Mouse (Mus musculus): Measurements from ENCODE around the gene Xrn1. TPM values are rescaled to one million over a fixed set of nuclear protein-coding genes. Genes with fewer than 3 reads are reported as not detected.
"Not testable (repeated sequence)": the region's sequence is repeated elsewhere in the genome, so short reads cannot be mapped to it uniquely, and the experiment has no call there.

Gene Xrn1
- 12.4 and 20.1 TPM in 2 replicates for polyA plus RNA-seq (2015; fragmentation: Nextera tagmentation; extraction: Ambion mirVana)

DNA sequence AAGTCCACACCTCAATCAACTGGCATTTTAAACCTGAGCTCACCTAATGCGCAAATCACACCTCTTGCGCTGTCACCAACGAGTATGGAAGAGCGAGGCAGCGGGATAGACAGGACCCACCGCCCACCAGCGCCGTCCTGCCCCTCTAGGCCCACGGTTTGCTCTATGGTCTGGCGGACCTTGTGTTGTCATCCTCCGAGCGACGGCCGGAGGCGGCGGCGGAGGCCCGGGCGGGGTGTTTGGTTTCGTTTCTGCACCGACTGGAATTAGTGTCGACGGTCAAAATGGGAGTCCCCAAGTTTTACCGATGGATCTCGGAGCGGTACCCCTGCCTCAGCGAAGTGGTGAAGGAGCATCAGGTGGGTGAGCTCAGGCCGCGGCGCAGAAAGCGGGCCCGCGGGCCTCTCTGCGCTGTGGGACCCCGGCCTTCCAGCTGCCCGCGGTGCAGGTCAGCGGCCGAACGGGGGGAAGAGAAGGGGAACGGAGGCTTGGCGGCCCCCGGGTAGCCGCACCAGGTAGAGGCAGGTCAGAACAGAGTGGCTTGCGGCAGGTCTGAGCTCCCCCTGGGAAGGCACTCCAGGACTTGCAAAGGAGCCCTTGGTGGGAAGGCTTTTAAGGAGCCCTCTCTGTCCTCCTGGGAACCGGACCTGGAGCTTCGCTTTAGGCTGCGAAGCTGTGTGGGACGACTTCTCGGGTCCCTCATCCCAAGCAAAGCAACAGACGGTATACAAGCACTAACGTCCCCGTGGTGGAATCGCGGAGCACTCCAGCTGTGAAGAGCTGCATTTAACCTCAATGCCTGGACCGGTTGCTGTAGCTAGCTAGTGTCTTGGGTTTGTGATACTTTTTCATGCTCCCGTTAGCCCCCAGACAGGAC is at the start of gene Xrn1:
Xrn1 (plus strand) TSS at position 176 of the 877 bp plus-strand sequence.
- peak within 1 kb of the TSS; percentile 87 for H3K4me3 ChIP-seq
- no peaks in the 10 kb centered on the region for H3K27me3 ChIP-seq
- H3K27ac ChIP-seq (replicated peaks), result peak within 1 kb of the TSS; percentile 89
- H3K9ac ChIP-seq, result peak within 1 kb of the TSS; percentile 91
- peak within 1 kb of the TSS; percentile 80 for H3K4me2 ChIP-seq
- no peaks in the 10 kb centered on the region for H3K9me3 ChIP-seq
- peaks cover 9% of the 10 kb centered on the region; the same call in 1 of the 2 replicates for H3K36me3 ChIP-seq
- WGBS, result under 1% methylated on average over 56 of the region's 57 CpGs
- peak; percentile 99 for ATAC-seq (ENCODE audit: low read depth)
- H3K4me1 ChIP-seq (replicated peaks), result peaks cover 11% of the 10 kb centered on the region

DNA sequence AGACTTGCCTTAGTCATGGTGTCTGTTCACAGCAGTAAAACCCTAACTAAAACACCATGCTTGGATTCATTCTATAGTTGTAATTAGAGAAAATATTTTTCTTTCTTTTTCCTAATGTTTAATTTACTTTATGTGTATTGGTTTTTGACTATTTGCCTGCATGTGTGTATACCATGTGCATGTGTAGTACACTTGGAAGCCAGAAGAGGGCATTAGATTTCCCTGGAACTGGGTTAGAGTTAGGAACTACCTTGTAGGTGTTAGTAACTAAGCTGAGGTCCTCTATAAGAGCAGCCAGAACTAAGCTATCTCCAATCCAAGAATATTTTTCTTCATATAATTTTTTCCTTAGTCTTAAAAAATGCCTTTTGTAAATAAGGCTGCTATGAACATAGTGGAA is 21.7 kb upstream of the Xrn1 start:
- ATAC-seq (ENCODE audit: low read depth), result no peak

DNA sequence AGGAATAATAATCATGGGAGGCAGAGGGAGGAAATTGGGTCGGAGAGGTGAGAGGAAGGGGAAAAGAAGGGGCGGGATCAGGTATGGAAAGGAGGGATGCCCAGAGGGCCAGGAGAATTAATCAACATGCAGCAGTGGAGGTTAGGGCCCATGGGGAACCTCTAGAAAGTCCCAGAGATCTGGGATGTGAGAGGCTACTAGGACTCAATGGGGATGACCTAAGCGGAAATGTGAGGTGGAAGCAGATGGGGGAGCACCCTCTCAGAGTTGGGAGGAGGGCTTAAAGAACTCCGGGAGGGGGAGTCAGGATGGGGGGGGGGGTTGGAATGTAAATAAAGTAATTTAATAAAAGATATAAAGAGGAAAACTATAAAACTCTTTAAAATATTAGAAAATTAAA is 902 bp upstream of the Xrn1 start:
- H3K27ac ChIP-seq (replicated peaks), result no peak overlapping the region
- H3K36me3 ChIP-seq, result peaks cover 6% of the 10 kb centered on the region
- no peak overlapping the region for H3K9ac ChIP-seq
- no peaks in the 10 kb centered on the region for H3K9me3 ChIP-seq
- H3K4me3 ChIP-seq, result no peak overlapping the region
- peak overlapping the region; percentile 80 for H3K4me2 ChIP-seq
- WGBS, result 78% methylated on average over 4 of the region's 4 CpGs
- H3K27me3 ChIP-seq, result no peaks in the 10 kb centered on the region
- peaks cover 11% of the 10 kb centered on the region for H3K4me1 ChIP-seq (replicated peaks)
- ATAC-seq (ENCODE audit: low read depth), result no peak

More for the DNA sequence above, 21.7 kb upstream of the Xrn1 start:
- Histone ChIP-seq H3K9ac (no peak overlapping the region), H3K9me3 (no peaks in the 10 kb centered on the region), H3K4me3 (no peak overlapping the region), H3K4me2 (no peak overlapping the region), H3K36me3 (peaks cover 30% of the 10 kb centered on the region), H3K27me3 (no peaks in the 10 kb centered on the region), H3K4me1 (replicated peaks) (no peaks in the 10 kb centered on the region), H3K27ac (replicated peaks) (no peak overlapping the region)

DNA sequence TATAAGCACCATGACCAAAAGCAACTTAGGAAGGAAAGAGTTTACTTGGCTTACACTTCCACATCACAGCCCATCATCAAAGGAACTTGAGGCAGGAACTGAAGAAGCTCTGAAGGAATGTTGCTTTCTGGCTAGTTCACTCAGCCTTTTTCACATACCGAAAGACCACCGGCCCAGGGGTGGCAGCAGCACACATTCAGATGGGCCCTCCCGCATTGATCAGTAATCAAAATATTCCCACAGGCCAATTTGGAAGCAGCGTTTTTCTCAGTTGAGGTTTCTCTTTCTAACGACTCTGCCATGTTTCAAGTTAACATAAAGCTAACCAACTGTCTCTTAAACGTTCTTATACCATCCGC is 355 bp upstream of the Xrn1 start:
- peak overlapping the region; percentile 80 for H3K4me2 ChIP-seq
- H3K9me3 ChIP-seq, result no peaks in the 10 kb centered on the region
- peak overlapping the region; percentile 89 for H3K27ac ChIP-seq (replicated peaks)
- H3K4me1 ChIP-seq (replicated peaks), result peaks cover 11% of the 10 kb centered on the region
- H3K4me3 ChIP-seq, result peak overlapping the region; percentile 87
- H3K27me3 ChIP-seq, result no peaks in the 10 kb centered on the region
- peak; percentile 91 for ATAC-seq (ENCODE audit: low read depth)
- H3K36me3 ChIP-seq, result peaks cover 5% of the 10 kb centered on the region; the same call in 1 of the 2 replicates
- 0% methylated on average over 7 of the region's 7 CpGs for WGBS
- H3K9ac ChIP-seq, result peak overlapping the region; percentile 91

- no peaks in the 10 kb centered on the region for H3K27me3 ChIP-seq
- H3K4me3 ChIP-seq, result no peak overlapping the region
- H3K9me3 ChIP-seq, result no peaks in the 10 kb centered on the region
- H3K9ac ChIP-seq, result no peak overlapping the region
- 95% methylated on average over 2 of the region's 2 CpGs for WGBS
- H3K4me1 ChIP-seq (replicated peaks), result peaks cover 11% of the 10 kb centered on the region
- H3K27ac ChIP-seq (replicated peaks), result no peak overlapping the region
- no peak for ATAC-seq (ENCODE audit: low read depth)
- no peak overlapping the region for H3K4me2 ChIP-seq
- H3K36me3 ChIP-seq, result peaks cover 7% of the 10 kb centered on the region; the same call in 1 of the 2 replicates
These were observed 3.1 kb downstream of the Xrn1 start for GRCm38 (mm10) chr9:95957611-95958010.

DNA sequence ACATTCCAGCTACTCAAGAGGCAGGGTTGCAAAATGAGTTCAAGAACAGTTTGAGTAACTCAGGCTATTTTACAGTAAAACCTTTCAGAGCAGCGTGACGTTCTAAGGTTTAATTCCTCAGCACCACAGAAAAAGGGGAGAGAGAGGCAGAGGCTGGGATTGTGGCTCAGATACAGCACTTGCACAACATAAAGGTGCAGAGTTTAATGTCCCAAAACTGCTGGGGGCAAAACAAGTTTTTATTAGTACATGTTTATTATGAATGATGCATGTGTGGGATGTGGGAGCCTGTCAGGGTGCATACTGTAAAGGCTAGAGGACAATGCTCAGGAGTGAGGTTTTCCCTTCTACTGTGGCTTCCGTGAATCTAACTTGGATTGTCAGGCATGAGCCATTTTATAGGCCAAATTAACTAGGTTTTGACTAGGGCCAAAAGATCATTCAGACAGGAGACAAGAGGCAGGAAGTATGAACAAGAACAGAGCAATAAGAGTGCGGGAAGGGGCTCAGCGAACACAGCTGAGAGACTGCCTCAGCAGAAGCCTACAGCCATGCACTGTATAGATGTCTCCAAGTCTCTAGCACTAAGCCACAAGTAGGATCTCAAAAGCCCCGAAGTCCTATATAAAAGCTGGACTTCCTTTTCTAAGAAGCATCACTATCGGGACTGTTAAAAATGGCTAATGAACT is 3.6 kb downstream of the Xrn1 start:
- H3K4me3 ChIP-seq, result no peak overlapping the region
- peaks cover 11% of the 10 kb centered on the region for H3K4me1 ChIP-seq (replicated peaks)
- no peaks in the 10 kb centered on the region for H3K27me3 ChIP-seq
- H3K9ac ChIP-seq, result no peak overlapping the region
- 91% methylated on average over 7 of the region's 7 CpGs for WGBS
- H3K9me3 ChIP-seq, result no peaks in the 10 kb centered on the region
- no peak overlapping the region for H3K27ac ChIP-seq (replicated peaks)
- peaks cover 7% of the 10 kb centered on the region; the same call in 1 of the 2 replicates for H3K36me3 ChIP-seq
- H3K4me2 ChIP-seq, result no peak overlapping the region
- no peak for ATAC-seq (ENCODE audit: low read depth)

DNA sequence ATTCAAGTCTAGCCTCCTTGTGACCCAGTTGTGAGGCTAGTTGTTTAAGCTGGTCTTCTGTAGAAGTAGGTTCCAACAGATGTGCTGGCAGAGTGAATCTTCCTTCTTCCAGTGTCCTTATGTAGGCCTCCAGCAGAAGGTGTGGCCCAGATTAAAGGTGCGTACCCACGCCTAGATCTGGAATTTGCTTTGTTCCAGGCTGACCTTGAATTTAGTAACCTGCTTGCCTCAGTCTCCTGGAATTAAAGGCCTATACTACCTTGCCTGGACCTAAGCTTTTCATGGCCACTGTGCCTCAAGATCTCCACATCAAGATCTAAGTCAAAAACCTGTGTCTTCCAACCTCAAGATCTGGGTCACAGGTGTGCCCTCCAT is 4.2 kb downstream of the Xrn1 start:
- WGBS, result 98% methylated on average over 2 of the region's 2 CpGs
- H3K27me3 ChIP-seq; H3K4me3 ChIP-seq; H3K27ac ChIP-seq (replicated peaks); H3K36me3 ChIP-seq; H3K9me3 ChIP-seq; ATAC-seq (ENCODE audit: low read depth); H3K9ac ChIP-seq; H3K4me2 ChIP-seq: not testable (repeated sequence)
- peaks cover 11% of the 10 kb centered on the region for H3K4me1 ChIP-seq (replicated peaks)

GRCm38 (mm10) chr9:95959246-95959645 is 4.7 kb downstream of the Xrn1 start:
- Histone ChIP-seq H3K27ac (replicated peaks) (no peak overlapping the region), H3K36me3 (peaks cover 10% of the 10 kb centered on the region), H3K9ac (no peak overlapping the region), H3K27me3 (no peaks in the 10 kb centered on the region), H3K4me3 (no peak overlapping the region), H3K4me1 (replicated peaks) (peaks cover 9% of the 10 kb centered on the region), H3K9me3 (no peaks in the 10 kb centered on the region), H3K4me2 (no peak overlapping the region)
- no peak for ATAC-seq (ENCODE audit: low read depth)
- 70% methylated on average over 6 of the region's 6 CpGs for WGBS

- Histone ChIP-seq H3K4me3 (no peak overlapping the region), H3K4me2 (no peak overlapping the region), H3K9ac (no peak overlapping the region), H3K36me3 (peaks cover 17% of the 10 kb centered on the region), H3K27ac (replicated peaks) (no peak overlapping the region), H3K27me3 (no peaks in the 10 kb centered on the region), H3K4me1 (replicated peaks) (peaks cover 9% of the 10 kb centered on the region), H3K9me3 (no peaks in the 10 kb centered on the region)
- no peak for ATAC-seq (ENCODE audit: low read depth)
- WGBS, result 84% methylated on average over 3 of the region's 3 CpGs
These were observed 5.3 kb downstream of the Xrn1 start for GRCm38 (mm10) chr9:95959732-95960428.

- H3K27me3 ChIP-seq, result no peaks in the 10 kb centered on the region
- no peaks in the 10 kb centered on the region for H3K9me3 ChIP-seq
- H3K9ac ChIP-seq, result no peak overlapping the region
- no peak for ATAC-seq (ENCODE audit: low read depth)
- H3K4me3 ChIP-seq, result no peak overlapping the region
- H3K4me2 ChIP-seq, result no peak overlapping the region
- H3K4me1 ChIP-seq (replicated peaks), result peaks cover 9% of the 10 kb centered on the region
- H3K36me3 ChIP-seq, result peaks cover 27% of the 10 kb centered on the region
- no peak overlapping the region for H3K27ac ChIP-seq (replicated peaks)
These were observed 6.5 kb downstream of the Xrn1 start for GRCm38 (mm10) chr9:95961058-95961457.

DNA sequence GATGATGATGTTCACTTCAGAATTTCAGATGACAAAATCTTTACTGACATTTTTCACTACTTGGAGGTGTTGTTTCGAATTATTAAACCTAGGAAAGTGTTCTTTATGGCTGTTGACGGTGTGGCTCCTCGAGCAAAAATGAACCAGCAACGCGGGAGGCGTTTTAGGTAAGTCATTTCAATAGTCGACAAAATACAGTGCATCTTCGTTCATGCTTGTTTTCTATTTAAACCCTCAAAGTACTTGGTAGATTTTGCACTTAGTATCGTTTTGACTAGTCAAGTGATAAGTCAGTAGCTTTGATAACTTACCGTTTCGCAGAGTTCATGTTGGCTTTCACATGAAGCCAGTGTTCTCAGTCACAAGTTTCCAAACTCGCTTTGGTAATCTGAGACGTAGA is 9.5 kb downstream of the Xrn1 start:
- Histone ChIP-seq H3K27me3 (no peaks in the 10 kb centered on the region), H3K4me3 (no peak overlapping the region), H3K4me2 (no peak overlapping the region), H3K36me3 (peaks cover 38% of the 10 kb centered on the region), H3K4me1 (replicated peaks) (no peaks in the 10 kb centered on the region), H3K9ac (no peak overlapping the region), H3K27ac (replicated peaks) (no peak overlapping the region), H3K9me3 (no peaks in the 10 kb centered on the region)
- 96% methylated on average over 13 of the region's 13 CpGs for WGBS
- ATAC-seq (ENCODE audit: low read depth), result no peak

GRCm38 (mm10) chr9:95978279-95978678 is 23.7 kb downstream of the Xrn1 start:
- Histone ChIP-seq H3K4me3 (no peak overlapping the region), H3K4me2 (no peak overlapping the region), H3K27ac (replicated peaks) (no peak overlapping the region), H3K9me3 (no peaks in the 10 kb centered on the region), H3K36me3 (peaks cover 64% of the 10 kb centered on the region), H3K4me1 (replicated peaks) (no peaks in the 10 kb centered on the region), H3K27me3 (no peaks in the 10 kb centered on the region), H3K9ac (no peak overlapping the region)
- WGBS, result 94% methylated on average over 2 of the region's 2 CpGs
- ATAC-seq (ENCODE audit: low read depth), result no peak
